Mouse (Mus musculus): ENCODE measurements around the gene Dlgap1. TPM values are rescaled to one million over a fixed set of nuclear protein-coding genes. Genes with fewer than 3 reads are reported as not detected.
A peak's percentile ranks its signal among the peaks of the same experiment; 100 is the strongest.

Gene Dlgap1
- polyA plus RNA-seq, 1 experiment from 2014 or later, result 0.39 TPM

DNA sequence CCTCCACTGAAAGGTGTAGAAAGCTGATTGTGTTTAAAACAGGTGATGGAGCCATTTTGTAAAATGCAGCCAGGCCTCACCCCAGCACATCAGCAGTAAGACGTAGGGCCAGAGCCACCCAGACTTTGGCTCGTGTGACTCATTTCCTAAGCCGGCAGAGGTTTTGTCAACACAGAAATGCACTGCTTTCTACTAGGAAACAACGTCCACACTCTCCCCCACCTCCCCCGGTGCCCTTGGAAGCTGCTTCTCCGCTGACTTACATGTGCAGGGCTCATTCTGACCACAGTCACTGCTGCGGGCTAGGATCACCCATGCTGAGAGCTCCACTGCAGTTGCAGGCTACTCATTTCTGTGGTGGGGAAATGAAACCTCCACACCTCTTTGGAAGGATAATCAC is 533.1 kb downstream of the Dlgap1 start:
- Histone ChIP-seq H3K4me3 (ENCODE audit: low read length) (no peak overlapping the region), H3K27me3 (ENCODE audit: control insufficient read depth, insufficient read depth, low read length) (no peaks in the 10 kb centered on the region), H3K27ac (ENCODE audit: low read length) (no peak overlapping the region), H3K9ac (ENCODE audit: low read length) (no peak overlapping the region), H3K4me2 (ENCODE audit: low read depth, low read length) (no peak overlapping the region), H3K4me1 (ENCODE audit: control insufficient read depth, insufficient read depth, low read length) (no peaks in the 10 kb centered on the region), H3K9me3 (replicated peaks; ENCODE audit: control insufficient read depth, low read length) (no peaks in the 10 kb centered on the region), H3K36me3 (ENCODE audit: control insufficient read depth, insufficient read depth) (no peaks in the 10 kb centered on the region)
- ATAC-seq (replicated peaks; ENCODE audit: extremely low read depth, insufficient read depth, low FRiP score), result no peak
- WGBS, result 53% methylated on average over 7 of the region's 7 CpGs

GRCm38 (mm10) chr17:70507759-70508158 is 538.9 kb downstream of the Dlgap1 start:
- no peaks in the 10 kb centered on the region for H3K9me3 ChIP-seq (replicated peaks; ENCODE audit: control insufficient read depth, low read length)
- no peak overlapping the region for H3K9ac ChIP-seq (ENCODE audit: low read length)
- 48% methylated on average over 4 of the region's 4 CpGs for WGBS
- H3K4me1 ChIP-seq (ENCODE audit: control insufficient read depth, insufficient read depth, low read length), result no peaks in the 10 kb centered on the region
- no peaks in the 10 kb centered on the region for H3K36me3 ChIP-seq (ENCODE audit: control insufficient read depth, insufficient read depth)
- no peak overlapping the region for H3K27ac ChIP-seq (ENCODE audit: low read length)
- no peak for ATAC-seq (replicated peaks; ENCODE audit: extremely low read depth, insufficient read depth, low FRiP score)
- no peak overlapping the region for H3K4me3 ChIP-seq (ENCODE audit: low read length)
- H3K4me2 ChIP-seq (ENCODE audit: low read depth, low read length), result no peak overlapping the region
- H3K27me3 ChIP-seq (ENCODE audit: control insufficient read depth, insufficient read depth, low read length), result no peaks in the 10 kb centered on the region

- H3K27ac ChIP-seq (ENCODE audit: low read length), result no peak overlapping the region
- no peak overlapping the region for H3K9ac ChIP-seq (ENCODE audit: low read length)
- no peak for ATAC-seq (replicated peaks; ENCODE audit: extremely low read depth, insufficient read depth, low FRiP score)
- no peak overlapping the region for H3K4me3 ChIP-seq (ENCODE audit: low read length)
- H3K4me2 ChIP-seq (ENCODE audit: low read depth, low read length), result no peak overlapping the region
- H3K9me3 ChIP-seq (replicated peaks; ENCODE audit: control insufficient read depth, low read length), result no peaks in the 10 kb centered on the region
- no peaks in the 10 kb centered on the region for H3K4me1 ChIP-seq (ENCODE audit: control insufficient read depth, insufficient read depth, low read length)
- H3K36me3 ChIP-seq (ENCODE audit: control insufficient read depth, insufficient read depth), result no peaks in the 10 kb centered on the region
- no peaks in the 10 kb centered on the region for H3K27me3 ChIP-seq (ENCODE audit: control insufficient read depth, insufficient read depth, low read length)
- WGBS, result 85% methylated on average over 5 of the region's 5 CpGs
These were observed 541.6 kb downstream of the Dlgap1 start for GRCm38 (mm10) chr17:70510441-70510840.

- Histone ChIP-seq H3K4me2 (ENCODE audit: low read depth, low read length) (no peak overlapping the region), H3K4me1 (ENCODE audit: control insufficient read depth, insufficient read depth, low read length) (no peaks in the 10 kb centered on the region), H3K27ac (ENCODE audit: low read length) (no peak overlapping the region), H3K9me3 (replicated peaks; ENCODE audit: control insufficient read depth, low read length) (no peaks in the 10 kb centered on the region), H3K36me3 (ENCODE audit: control insufficient read depth, insufficient read depth) (no peaks in the 10 kb centered on the region), H3K9ac (ENCODE audit: low read length) (no peak overlapping the region), H3K4me3 (ENCODE audit: low read length) (no peak overlapping the region), H3K27me3 (ENCODE audit: control insufficient read depth, insufficient read depth, low read length) (no peaks in the 10 kb centered on the region)
- ATAC-seq (replicated peaks; ENCODE audit: extremely low read depth, insufficient read depth, low FRiP score), result no peak
- 88% methylated on average over 3 of the region's 3 CpGs for WGBS
These were observed 542.5 kb downstream of the Dlgap1 start for GRCm38 (mm10) chr17:70511401-70511800.

DNA sequence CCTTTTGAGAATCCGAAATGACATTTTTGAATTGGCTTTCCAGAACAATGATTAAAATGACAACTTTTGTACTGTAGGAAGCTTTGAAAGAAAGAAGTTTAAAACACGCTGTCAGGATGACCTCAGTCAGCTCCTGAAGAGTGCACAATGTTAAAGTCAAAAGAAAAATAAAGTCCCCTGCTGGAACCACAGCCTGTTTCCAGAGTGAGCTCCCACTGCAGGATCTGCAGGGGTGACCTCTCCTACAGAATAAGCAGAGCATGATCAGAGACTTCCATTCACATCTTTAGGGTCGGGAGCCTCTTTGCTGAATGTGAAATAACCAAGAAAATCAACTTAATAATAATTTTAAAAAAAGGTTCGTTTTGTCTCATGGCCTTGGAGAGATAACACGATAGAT is 544.9 kb downstream of the Dlgap1 start:
- no peaks in the 10 kb centered on the region for H3K36me3 ChIP-seq (ENCODE audit: control insufficient read depth, insufficient read depth)
- ATAC-seq (replicated peaks; ENCODE audit: extremely low read depth, insufficient read depth, low FRiP score), result no peak
- H3K9me3 ChIP-seq (replicated peaks; ENCODE audit: control insufficient read depth, low read length), result peaks cover 3% of the 10 kb centered on the region; the same call in 1 of the 2 replicates
- no peak overlapping the region for H3K4me3 ChIP-seq (ENCODE audit: low read length)
- no peak overlapping the region for H3K27ac ChIP-seq (ENCODE audit: low read length)
- H3K4me2 ChIP-seq (ENCODE audit: low read depth, low read length), result no peak overlapping the region
- H3K27me3 ChIP-seq (ENCODE audit: control insufficient read depth, insufficient read depth, low read length), result no peaks in the 10 kb centered on the region
- H3K9ac ChIP-seq (ENCODE audit: low read length), result no peak overlapping the region
- 78% methylated on average over 5 of the region's 5 CpGs for WGBS
- no peaks in the 10 kb centered on the region for H3K4me1 ChIP-seq (ENCODE audit: control insufficient read depth, insufficient read depth, low read length)

DNA sequence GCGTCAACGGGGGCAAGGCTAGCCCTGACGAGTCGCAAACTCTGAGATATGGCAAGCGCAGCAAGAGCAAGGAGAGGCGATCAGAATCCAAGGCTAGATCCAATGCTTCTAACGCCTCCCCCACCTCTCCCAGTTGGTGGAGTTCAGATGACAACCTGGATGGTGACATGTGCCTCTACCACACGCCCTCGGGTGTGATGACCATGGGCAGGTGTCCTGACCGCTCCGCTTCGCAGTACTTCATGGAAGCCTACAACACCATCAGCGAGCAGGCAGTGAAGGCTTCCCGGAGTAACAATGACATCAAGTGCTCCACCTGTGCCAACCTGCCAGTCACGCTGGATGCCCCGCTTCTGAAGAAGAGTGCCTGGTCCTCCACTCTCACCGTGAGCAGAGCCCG is 547.6 kb downstream of the Dlgap1 start:
- no peaks in the 10 kb centered on the region for H3K4me1 ChIP-seq (ENCODE audit: control insufficient read depth, insufficient read depth, low read length)
- no peaks in the 10 kb centered on the region for H3K36me3 ChIP-seq (ENCODE audit: control insufficient read depth, insufficient read depth)
- WGBS, result 83% methylated on average over 18 of the region's 18 CpGs
- no peak overlapping the region for H3K4me3 ChIP-seq (ENCODE audit: low read length)
- H3K27me3 ChIP-seq (ENCODE audit: control insufficient read depth, insufficient read depth, low read length), result no peaks in the 10 kb centered on the region
- H3K27ac ChIP-seq (ENCODE audit: low read length), result no peak overlapping the region
- peaks cover 3% of the 10 kb centered on the region; the same call in 1 of the 2 replicates for H3K9me3 ChIP-seq (replicated peaks; ENCODE audit: control insufficient read depth, low read length)
- ATAC-seq (replicated peaks; ENCODE audit: extremely low read depth, insufficient read depth, low FRiP score), result no peak
- no peak overlapping the region for H3K4me2 ChIP-seq (ENCODE audit: low read depth, low read length)
- H3K9ac ChIP-seq (ENCODE audit: low read length), result no peak overlapping the region

DNA sequence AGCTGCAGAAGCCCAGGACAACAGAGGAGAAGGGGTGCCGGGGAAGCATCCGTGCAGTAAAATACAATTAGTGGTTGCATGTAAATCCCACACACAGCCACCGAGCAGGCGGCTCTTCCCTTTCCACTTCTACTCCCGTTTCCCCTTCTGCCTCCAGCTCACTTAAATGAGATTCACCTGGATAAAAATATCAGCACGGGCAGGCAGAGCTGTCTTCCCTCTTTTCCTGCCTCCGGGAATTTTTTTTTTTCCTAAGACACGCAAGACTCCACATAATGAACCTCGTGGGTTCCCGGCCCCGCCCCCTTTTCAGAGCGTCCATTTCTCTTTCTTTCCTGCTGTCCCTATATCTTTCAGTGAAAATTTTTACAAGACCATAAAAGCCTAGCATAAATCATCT is 548.5 kb downstream of the Dlgap1 start:
- 78% methylated on average over 12 of the region's 12 CpGs for WGBS
- Histone ChIP-seq H3K4me2 (ENCODE audit: low read depth, low read length) (no peak overlapping the region), H3K4me1 (ENCODE audit: control insufficient read depth, insufficient read depth, low read length) (no peaks in the 10 kb centered on the region), H3K27ac (ENCODE audit: low read length) (no peak overlapping the region), H3K36me3 (ENCODE audit: control insufficient read depth, insufficient read depth) (no peaks in the 10 kb centered on the region), H3K4me3 (ENCODE audit: low read length) (no peak overlapping the region), H3K9ac (ENCODE audit: low read length) (no peak overlapping the region), H3K27me3 (ENCODE audit: control insufficient read depth, insufficient read depth, low read length) (no peaks in the 10 kb centered on the region), H3K9me3 (replicated peaks; ENCODE audit: control insufficient read depth, low read length) (peaks cover 3% of the 10 kb centered on the region; the same call in 1 of the 2 replicates)
- no peak for ATAC-seq (replicated peaks; ENCODE audit: extremely low read depth, insufficient read depth, low FRiP score)

GRCm38 (mm10) chr17:70521058-70521851 is 552.4 kb downstream of the Dlgap1 start:
- WGBS, result 66% methylated on average over 5 of the region's 5 CpGs
- H3K4me1 ChIP-seq (ENCODE audit: control insufficient read depth, insufficient read depth, low read length), result no peaks in the 10 kb centered on the region

DNA sequence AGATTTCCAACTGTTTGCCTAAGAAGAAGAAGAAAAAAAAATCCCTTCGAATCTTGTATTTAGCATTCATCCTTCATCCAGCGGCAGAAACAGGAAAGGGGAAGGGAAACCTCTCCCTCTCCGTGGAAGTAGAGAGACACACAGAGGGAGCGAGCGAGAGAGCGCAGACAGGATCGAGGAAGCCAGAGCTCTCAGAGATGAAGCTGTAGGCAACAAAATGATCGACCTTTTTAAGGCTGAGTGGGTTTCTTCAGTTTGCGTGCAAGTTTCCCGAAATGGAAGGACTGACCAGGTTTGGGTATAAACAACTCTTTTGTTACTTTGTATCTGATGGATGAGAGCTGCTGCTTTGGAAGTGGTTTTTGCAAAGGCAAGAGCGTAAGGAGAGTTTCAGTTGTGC is 553.1 kb downstream of the Dlgap1 start:
- peaks cover 3% of the 10 kb centered on the region; the same call in 1 of the 2 replicates for H3K9me3 ChIP-seq (replicated peaks; ENCODE audit: control insufficient read depth, low read length)
- no peak for ATAC-seq (replicated peaks; ENCODE audit: extremely low read depth, insufficient read depth, low FRiP score)
- no peaks in the 10 kb centered on the region for H3K4me1 ChIP-seq (ENCODE audit: control insufficient read depth, insufficient read depth, low read length)
- H3K27me3 ChIP-seq (ENCODE audit: control insufficient read depth, insufficient read depth, low read length), result no peaks in the 10 kb centered on the region
- H3K36me3 ChIP-seq (ENCODE audit: control insufficient read depth, insufficient read depth), result no peaks in the 10 kb centered on the region
- no peak overlapping the region for H3K27ac ChIP-seq (ENCODE audit: low read length)
- peak overlapping the region; percentile 22 for H3K4me2 ChIP-seq (ENCODE audit: low read depth, low read length)
- H3K9ac ChIP-seq (ENCODE audit: low read length), result no peak overlapping the region
- WGBS, result 42% methylated on average over 11 of the region's 11 CpGs
- H3K4me3 ChIP-seq (ENCODE audit: low read length), result peak overlapping the region; percentile 12; the same call in 1 of the 2 replicates

More at GRCm38 (mm10) chr17:70521058-70521851, 552.4 kb downstream of the Dlgap1 start:
- no peaks in the 10 kb centered on the region for H3K27me3 ChIP-seq (ENCODE audit: control insufficient read depth, insufficient read depth, low read length)
- H3K36me3 ChIP-seq (ENCODE audit: control insufficient read depth, insufficient read depth), result no peaks in the 10 kb centered on the region
- peaks cover 3% of the 10 kb centered on the region; the same call in 1 of the 2 replicates for H3K9me3 ChIP-seq (replicated peaks; ENCODE audit: control insufficient read depth, low read length)
- H3K9ac ChIP-seq (ENCODE audit: low read length), result no peak overlapping the region
- H3K27ac ChIP-seq (ENCODE audit: low read length), result no peak overlapping the region
- ATAC-seq (replicated peaks; ENCODE audit: extremely low read depth, insufficient read depth, low FRiP score), result no peak
- no peak overlapping the region for H3K4me3 ChIP-seq (ENCODE audit: low read length)
- H3K4me2 ChIP-seq (ENCODE audit: low read depth, low read length), result no peak overlapping the region
